Mouse (Mus musculus): ENCODE results near the gene Slc26a11. TPM values are rescaled to one million over a fixed set of nuclear protein-coding genes. Genes with fewer than 3 reads are reported as not detected.

Gene Slc26a11
- polyA plus RNA-seq (2014; fragmentation: Nextera tagmentation; extraction: Ambion mirVana), result 5.1 and 5.2 TPM in 2 replicates

DNA sequence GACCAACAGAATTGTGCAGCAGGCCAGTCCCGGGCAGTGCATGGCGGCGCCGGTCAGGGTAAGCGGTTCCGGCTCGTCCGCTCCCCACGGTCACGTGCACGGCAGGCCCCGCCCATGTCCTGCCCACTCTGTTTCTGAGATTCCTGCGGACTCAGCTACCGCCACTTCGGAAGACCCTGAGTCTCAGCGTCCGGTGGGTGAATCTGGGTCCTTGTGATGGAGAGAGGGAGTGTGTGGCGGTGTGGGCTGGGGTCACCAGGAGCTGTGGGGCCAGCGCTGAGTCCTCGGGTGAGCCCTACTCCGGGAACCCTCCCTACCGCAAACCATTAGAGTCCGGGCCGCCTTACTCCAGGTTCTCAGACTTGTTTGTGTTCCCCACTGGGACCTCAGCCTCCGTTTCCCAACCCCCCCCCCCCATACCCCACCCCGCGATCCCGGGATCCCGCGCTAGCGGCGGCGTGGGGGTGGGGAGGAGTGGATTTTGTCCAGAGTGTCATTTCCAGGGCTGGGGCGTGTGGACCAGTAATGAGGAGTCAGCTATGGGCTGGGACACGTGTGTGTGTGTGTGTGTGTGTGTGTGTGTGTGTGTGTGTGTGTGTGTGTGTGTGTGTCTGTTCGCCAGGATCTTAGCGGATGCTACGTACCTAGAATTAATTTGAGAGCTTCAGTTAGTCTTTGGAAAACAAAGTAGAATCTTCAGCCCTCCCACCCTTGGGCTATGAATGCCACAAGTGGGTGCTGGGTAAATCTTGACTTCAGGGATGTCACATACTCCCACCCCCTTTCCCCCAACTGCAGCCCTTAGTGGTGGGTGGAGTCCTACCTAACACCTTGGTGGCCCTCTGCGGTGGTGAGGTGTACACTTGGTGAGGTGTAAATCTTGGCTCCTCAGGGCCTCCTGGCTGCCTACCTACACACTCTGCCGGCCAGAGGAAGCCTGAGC is at the start of gene Slc26a11, which contains the start of gene Sgsh:
TSS of gene Slc26a11 (plus strand) at position 115 of the 943 bp plus-strand sequence.
TSS of gene Sgsh (minus strand) at position 94 of the 943 bp plus-strand sequence.
- Histone ChIP-seq H3K27ac (ENCODE audit: low read depth, low read length) (peak within 1 kb of the TSS; percentile 39; the same call in 1 of the 2 replicates), H3K27me3 (ENCODE audit: control insufficient read depth, insufficient read depth, low read length) (no peaks in the 10 kb centered on the region), H3K36me3 (ENCODE audit: control insufficient read depth, insufficient read depth, low read length) (no peaks in the 10 kb centered on the region), H3K9ac (replicated peaks; ENCODE audit: low read depth, low read length) (peak within 1 kb of the TSS; percentile 50), H3K4me3 (ENCODE audit: low read depth, low read length) (peak within 1 kb of the TSS; percentile 55), H3K9me3 (ENCODE audit: control insufficient read depth, low read length) (no peaks in the 10 kb centered on the region), H3K4me2 (ENCODE audit: low read depth, low read length) (peak within 1 kb of the TSS; percentile 92), H3K4me1 (ENCODE audit: control insufficient read depth, insufficient read depth, low read length) (no peaks in the 10 kb centered on the region)
- 2% methylated on average over 36 of the region's 40 CpGs for WGBS
- peak; percentile 93 for ATAC-seq (ENCODE audit: low read depth)

- H3K9ac ChIP-seq (replicated peaks; ENCODE audit: low read depth, low read length), result no peak overlapping the region
- H3K4me1 ChIP-seq (ENCODE audit: control insufficient read depth, insufficient read depth, low read length), result no peaks in the 10 kb centered on the region
These were observed 48.3 kb upstream of the Slc26a11 start for GRCm38 (mm10) chr11:119306762-119307657.

DNA sequence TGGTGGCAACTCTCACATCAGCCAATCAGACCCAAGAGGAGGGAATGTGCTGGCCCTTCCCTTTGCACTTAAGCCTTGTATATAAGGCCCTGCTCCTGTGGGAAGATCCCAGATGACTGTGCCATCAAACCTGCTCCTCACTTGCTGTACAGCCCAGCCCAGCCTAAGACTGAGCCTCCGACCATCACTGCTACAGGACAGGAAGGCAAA is 47.8 kb upstream of the Slc26a11 start, which contains the start of gene Card14:
TSS of gene Card14 (plus strand) at position 111 of the 210 bp plus-strand sequence.
- H3K4me3 ChIP-seq (ENCODE audit: low read depth, low read length), result no peak within 1 kb of the TSS
- no peaks in the 10 kb centered on the region for H3K4me1 ChIP-seq (ENCODE audit: control insufficient read depth, insufficient read depth, low read length)
- no peak within 1 kb of the TSS for H3K9ac ChIP-seq (replicated peaks; ENCODE audit: low read depth, low read length)
- no peaks in the 10 kb centered on the region for H3K27me3 ChIP-seq (ENCODE audit: control insufficient read depth, insufficient read depth, low read length)
- H3K4me2 ChIP-seq (ENCODE audit: low read depth, low read length), result no peak within 1 kb of the TSS
- H3K9me3 ChIP-seq (ENCODE audit: control insufficient read depth, low read length), result no peaks in the 10 kb centered on the region
- ATAC-seq (ENCODE audit: low read depth), result no peak
- 58% methylated on average over 1 of the region's 1 CpGs for WGBS
- no peak within 1 kb of the TSS for H3K27ac ChIP-seq (ENCODE audit: low read depth, low read length)
- H3K36me3 ChIP-seq (ENCODE audit: control insufficient read depth, insufficient read depth, low read length), result no peaks in the 10 kb centered on the region

More at GRCm38 (mm10) chr11:119306762-119307657, 48.3 kb upstream of the Slc26a11 start:
- Histone ChIP-seq H3K4me3 (ENCODE audit: low read depth, low read length) (no peak overlapping the region), H3K36me3 (ENCODE audit: control insufficient read depth, insufficient read depth, low read length) (no peaks in the 10 kb centered on the region), H3K9me3 (ENCODE audit: control insufficient read depth, low read length) (no peaks in the 10 kb centered on the region), H3K27me3 (ENCODE audit: control insufficient read depth, insufficient read depth, low read length) (no peaks in the 10 kb centered on the region), H3K27ac (ENCODE audit: low read depth, low read length) (no peak overlapping the region), H3K4me2 (ENCODE audit: low read depth, low read length) (no peak overlapping the region)
- no peak for ATAC-seq (ENCODE audit: low read depth)
- WGBS, result 59% methylated on average over 13 of the region's 13 CpGs

DNA sequence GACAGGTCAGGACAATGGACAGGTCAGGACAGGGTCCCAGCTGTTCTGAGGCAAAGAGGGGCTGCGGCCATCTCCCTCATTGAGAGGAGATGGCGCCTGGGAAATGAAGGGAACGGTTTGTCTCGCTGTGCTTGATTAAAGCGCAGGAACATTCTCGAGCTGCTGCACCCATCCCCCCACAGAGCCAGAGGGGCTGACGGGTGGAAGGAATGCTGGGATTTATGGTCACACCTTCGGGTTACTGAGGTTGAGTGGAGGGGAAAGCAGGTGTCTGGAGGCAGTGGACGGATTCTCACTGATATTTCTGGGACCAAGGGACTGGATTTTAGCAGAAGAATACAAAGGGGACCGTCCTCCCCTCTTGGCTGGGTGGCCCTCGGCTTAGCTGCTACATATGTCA is 47.4 kb upstream of the Slc26a11 start:
- H3K4me3 ChIP-seq (ENCODE audit: low read depth, low read length), result no peak overlapping the region
- H3K9ac ChIP-seq (replicated peaks; ENCODE audit: low read depth, low read length), result no peak overlapping the region
- ATAC-seq (ENCODE audit: low read depth), result no peak
- H3K4me2 ChIP-seq (ENCODE audit: low read depth, low read length), result no peak overlapping the region
- H3K36me3 ChIP-seq (ENCODE audit: control insufficient read depth, insufficient read depth, low read length), result no peaks in the 10 kb centered on the region
- H3K4me1 ChIP-seq (ENCODE audit: control insufficient read depth, insufficient read depth, low read length), result no peaks in the 10 kb centered on the region
- H3K27ac ChIP-seq (ENCODE audit: low read depth, low read length), result no peak overlapping the region
- WGBS, result 21% methylated on average over 11 of the region's 11 CpGs
- no peaks in the 10 kb centered on the region for H3K9me3 ChIP-seq (ENCODE audit: control insufficient read depth, low read length)
- H3K27me3 ChIP-seq (ENCODE audit: control insufficient read depth, insufficient read depth, low read length), result no peaks in the 10 kb centered on the region

DNA sequence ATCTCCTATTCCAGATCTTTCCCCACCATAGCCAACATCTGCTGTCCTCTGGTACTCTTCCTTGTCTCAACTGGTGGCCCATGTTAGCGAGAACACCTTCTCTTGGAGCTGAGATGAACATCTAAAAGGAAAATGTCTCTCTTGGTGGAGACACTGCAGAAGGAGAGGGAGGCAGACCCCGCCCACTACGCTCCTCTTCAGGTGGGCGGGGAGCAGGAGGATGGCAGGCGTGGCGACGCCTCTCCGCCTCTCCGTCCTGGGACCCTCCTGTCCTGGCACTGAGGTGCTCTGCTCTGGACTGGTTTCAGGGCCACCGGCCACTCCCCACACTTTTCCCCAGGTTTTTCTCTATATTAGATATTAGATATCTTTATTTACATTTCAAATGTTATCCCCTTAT is 44.7 kb upstream of the Slc26a11 start:
- 23% methylated on average over 9 of the region's 10 CpGs for WGBS
- no peak overlapping the region for H3K9ac ChIP-seq (replicated peaks; ENCODE audit: low read depth, low read length)
- H3K4me2 ChIP-seq (ENCODE audit: low read depth, low read length), result no peak overlapping the region
- H3K4me1 ChIP-seq (ENCODE audit: control insufficient read depth, insufficient read depth, low read length), result no peaks in the 10 kb centered on the region
- no peaks in the 10 kb centered on the region for H3K36me3 ChIP-seq (ENCODE audit: control insufficient read depth, insufficient read depth, low read length)
- ATAC-seq (ENCODE audit: low read depth), result no peak
- no peaks in the 10 kb centered on the region for H3K9me3 ChIP-seq (ENCODE audit: control insufficient read depth, low read length)
- H3K27me3 ChIP-seq (ENCODE audit: control insufficient read depth, insufficient read depth, low read length), result no peaks in the 10 kb centered on the region
- no peak overlapping the region for H3K27ac ChIP-seq (ENCODE audit: low read depth, low read length)
- no peak overlapping the region for H3K4me3 ChIP-seq (ENCODE audit: low read depth, low read length)

DNA sequence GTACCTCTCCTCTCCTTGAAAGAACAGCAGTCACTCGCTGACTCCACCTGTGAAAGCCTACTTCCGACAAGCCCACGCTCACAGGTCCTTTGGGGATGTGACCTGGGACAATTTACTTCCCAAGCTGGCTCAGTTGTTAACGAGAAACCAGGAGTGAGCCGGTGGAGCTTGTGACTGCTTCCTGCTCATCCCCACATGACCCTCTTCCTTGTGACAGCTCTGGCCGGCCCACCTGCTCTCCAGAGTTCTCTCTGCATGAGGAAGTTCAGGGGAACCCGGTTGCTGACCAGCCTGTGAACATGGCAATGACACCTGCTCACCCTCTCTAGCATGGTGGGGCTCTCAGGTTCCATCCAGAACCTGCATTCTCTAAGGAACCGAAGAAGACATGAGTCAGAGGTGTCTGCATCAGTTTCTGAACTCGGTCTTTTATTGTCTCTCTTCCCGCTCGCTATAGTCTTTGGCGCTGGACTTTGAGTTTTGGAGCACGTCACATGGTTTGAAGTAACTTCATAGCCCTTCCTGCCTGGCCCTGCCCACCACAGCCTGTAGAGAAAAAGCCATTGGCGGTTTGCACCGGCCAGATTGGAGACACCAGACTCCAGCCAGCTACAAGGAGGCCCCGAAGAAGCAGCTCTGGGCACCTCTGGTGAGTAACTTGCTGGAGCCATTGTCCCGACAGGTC is 41.0 kb upstream of the Slc26a11 start:
- Histone ChIP-seq H3K4me1 (ENCODE audit: control insufficient read depth, insufficient read depth, low read length) (no peaks in the 10 kb centered on the region), H3K9me3 (ENCODE audit: control insufficient read depth, low read length) (no peaks in the 10 kb centered on the region), H3K27ac (ENCODE audit: low read depth, low read length) (no peak overlapping the region), H3K36me3 (ENCODE audit: control insufficient read depth, insufficient read depth, low read length) (no peaks in the 10 kb centered on the region), H3K27me3 (ENCODE audit: control insufficient read depth, insufficient read depth, low read length) (no peaks in the 10 kb centered on the region), H3K4me2 (ENCODE audit: low read depth, low read length) (no peak overlapping the region), H3K9ac (replicated peaks; ENCODE audit: low read depth, low read length) (no peak overlapping the region), H3K4me3 (ENCODE audit: low read depth, low read length) (no peak overlapping the region)
- WGBS, result 82% methylated on average over 17 of the region's 17 CpGs
- no peak for ATAC-seq (ENCODE audit: low read depth)

- WGBS, result 89% methylated on average over 4 of the region's 4 CpGs
- Histone ChIP-seq H3K4me2 (ENCODE audit: low read depth, low read length) (no peak overlapping the region), H3K27me3 (ENCODE audit: control insufficient read depth, insufficient read depth, low read length) (no peaks in the 10 kb centered on the region), H3K4me3 (ENCODE audit: low read depth, low read length) (no peak overlapping the region), H3K9me3 (ENCODE audit: control insufficient read depth, low read length) (no peaks in the 10 kb centered on the region), H3K27ac (ENCODE audit: low read depth, low read length) (no peak overlapping the region), H3K36me3 (ENCODE audit: control insufficient read depth, insufficient read depth, low read length) (no peaks in the 10 kb centered on the region), H3K4me1 (ENCODE audit: control insufficient read depth, insufficient read depth, low read length) (no peaks in the 10 kb centered on the region), H3K9ac (replicated peaks; ENCODE audit: low read depth, low read length) (no peak overlapping the region)
- ATAC-seq (ENCODE audit: low read depth), result no peak
These were observed 38.6 kb upstream of the Slc26a11 start for GRCm38 (mm10) chr11:119316720-119317119.

DNA sequence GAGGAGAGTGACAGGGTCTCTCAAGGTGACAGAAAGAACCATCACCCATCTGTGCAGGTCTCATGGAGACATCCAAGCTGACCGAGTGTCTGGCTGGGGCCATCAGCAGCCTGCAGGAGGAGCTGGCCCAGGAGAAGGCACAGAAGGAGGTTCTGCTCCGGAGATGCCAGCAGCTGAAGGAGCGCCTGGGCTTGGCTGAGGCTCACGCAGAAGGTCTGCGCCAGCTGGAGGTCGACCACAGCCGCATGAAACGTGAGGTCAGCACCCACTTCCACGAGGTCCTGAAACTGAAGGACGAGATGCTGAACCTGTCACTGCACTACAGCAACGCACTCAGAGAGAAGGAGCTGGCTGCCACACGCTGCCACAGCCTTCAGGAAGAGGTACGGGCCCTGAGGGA is 32.8 kb upstream of the Slc26a11 start:
- Histone ChIP-seq H3K27me3 (ENCODE audit: control insufficient read depth, insufficient read depth, low read length) (no peaks in the 10 kb centered on the region), H3K4me1 (ENCODE audit: control insufficient read depth, insufficient read depth, low read length) (no peaks in the 10 kb centered on the region), H3K9ac (replicated peaks; ENCODE audit: low read depth, low read length) (no peak overlapping the region), H3K9me3 (ENCODE audit: control insufficient read depth, low read length) (no peaks in the 10 kb centered on the region), H3K4me2 (ENCODE audit: low read depth, low read length) (no peak overlapping the region), H3K4me3 (ENCODE audit: low read depth, low read length) (no peak overlapping the region), H3K27ac (ENCODE audit: low read depth, low read length) (no peak overlapping the region), H3K36me3 (ENCODE audit: control insufficient read depth, insufficient read depth, low read length) (no peaks in the 10 kb centered on the region)
- 79% methylated on average over 13 of the region's 13 CpGs for WGBS
- ATAC-seq (ENCODE audit: low read depth), result no peak

All from neural tube, embryonic 14.5 days (tissue).